Mouse (Mus musculus) forebrain, postnatal 0 days (tissue): ENCODE measurements around the gene Rtn3. TPM values are rescaled to one million over a fixed set of nuclear protein-coding genes. Genes with fewer than 3 reads are reported as not detected.
A peak's percentile ranks its signal among the peaks of the same experiment; 100 is the strongest.

Experiments
- ATAC-seq: fragments of 200-750 bp; cut with Nextera tagmentation; 2 replicates; pipeline ENCODE4 v1.8.0; 2017; ENCODE audit warnings: mild to moderate bottlenecking, moderate library complexity
- DNase-seq: peaks from one replicate; pipeline ENCODE4 v3.0.0-alpha.2; 2015
- H3K27ac ChIP-seq: fragments of 300-500 bp; sonication (generic); 2 replicates; pipeline ENCODE4 v1.5.1; 2014; ENCODE audit warnings: low read depth, mild to moderate bottlenecking, antibody characterized with exemption, low read length, moderate library complexity, mixed read lengths
- H3K27me3 ChIP-seq: fragments of 300-500 bp; sonication (generic); 2 replicates; pipeline ENCODE4 v1.6.1; 2014; ENCODE audit warnings: mild to moderate bottlenecking, low read length, mixed read lengths; ENCODE audit not compliant: insufficient read depth
- H3K36me3 ChIP-seq: fragments of 300-500 bp; sonication (generic); 2 replicates; pipeline ENCODE4 v1.6.1; 2014; ENCODE audit warnings: mild to moderate bottlenecking, moderate library complexity; ENCODE audit not compliant: insufficient read depth
- H3K4me1 ChIP-seq: fragments of 300-500 bp; sonication (generic); 2 replicates; pipeline ENCODE4 v1.6.1; 2014; ENCODE audit warnings: antibody characterized with exemption; ENCODE audit not compliant: insufficient read depth
- H3K4me2 ChIP-seq: fragments of 300-500 bp; sonication (generic); 2 replicates; pipeline ENCODE4 v1.6.1; 2014; ENCODE audit warnings: low read depth, mild to moderate bottlenecking, moderate library complexity
- H3K4me3 ChIP-seq: fragments of 300-500 bp; sonication (generic); 2 replicates; pipeline ENCODE4 v1.5.1; 2014; ENCODE audit warnings: low read depth, low read length, mixed read lengths
- H3K9ac ChIP-seq: fragments of 300-500 bp; sonication (generic); 2 replicates; pipeline ENCODE4 v1.6.1; 2014; ENCODE audit warnings: mild to moderate bottlenecking
- H3K9me3 ChIP-seq: fragments of 300-500 bp; sonication (generic); 2 replicates; pipeline ENCODE4 v1.6.1; 2016; ENCODE audit warnings: low read length
- CTCF ChIP-seq: sonication (generic); IDR thresholded peaks from 2 replicates; pipeline ENCODE4 v1.5.1; 2016; ENCODE audit warnings: antibody characterized with exemption, control low read depth, low read depth
- WGBS: fragments of 180-500 bp; shearing (Covaris S2); extraction: QIAGEN DNeasy Blood & Tissue Kit; methylation state at CpG from one replicate; pipeline ENCODE4 v1.1.7; 2014; 5-methylcytosine and 5-hydroxymethylcytosine counted together
- polyA plus RNA-seq: library from polyadenylated mRNA; unstranded; fragments of >200 nt; fragmentation: Nextera tagmentation; extraction: Ambion mirVana; gene quantifications from 2 replicates; pipeline ENCODE4 v1.2.1, GENCODE M21; 2015
- total RNA-seq: library from RNA; depleted of rRNA; stranded (reverse); fragments of >200 nt; gene quantifications from 2 replicates; pipeline ENCODE4 v1.2.3, GENCODE M21; 2014

Gene Rtn3
- total and polyA plus RNA-seq, 2 experiments from 2014 or later: 363 to 637 TPM

GRCm38 (mm10) chr19:7495221-7496038 is 12.3 kb upstream of the Rtn3 start:
- Histone ChIP-seq H3K27me3 (no peaks in the 10 kb centered on the region), H3K9ac (peak overlapping the region; percentile 87; the same call in 1 of the 2 replicates), H3K27ac (peak overlapping the region; percentile 98), H3K4me1 (no peaks in the 10 kb centered on the region), H3K36me3 (no peaks in the 10 kb centered on the region), H3K9me3 (no peaks in the 10 kb centered on the region), H3K4me2 (peak overlapping the region; percentile 58), H3K4me3 (peak overlapping the region; percentile 79)
- ATAC-seq (no peak), DNase-seq (no peak)
- 40% methylated on average over 14 of the region's 14 CpGs for WGBS
- no peak for TF ChIP-seq CTCF

DNA sequence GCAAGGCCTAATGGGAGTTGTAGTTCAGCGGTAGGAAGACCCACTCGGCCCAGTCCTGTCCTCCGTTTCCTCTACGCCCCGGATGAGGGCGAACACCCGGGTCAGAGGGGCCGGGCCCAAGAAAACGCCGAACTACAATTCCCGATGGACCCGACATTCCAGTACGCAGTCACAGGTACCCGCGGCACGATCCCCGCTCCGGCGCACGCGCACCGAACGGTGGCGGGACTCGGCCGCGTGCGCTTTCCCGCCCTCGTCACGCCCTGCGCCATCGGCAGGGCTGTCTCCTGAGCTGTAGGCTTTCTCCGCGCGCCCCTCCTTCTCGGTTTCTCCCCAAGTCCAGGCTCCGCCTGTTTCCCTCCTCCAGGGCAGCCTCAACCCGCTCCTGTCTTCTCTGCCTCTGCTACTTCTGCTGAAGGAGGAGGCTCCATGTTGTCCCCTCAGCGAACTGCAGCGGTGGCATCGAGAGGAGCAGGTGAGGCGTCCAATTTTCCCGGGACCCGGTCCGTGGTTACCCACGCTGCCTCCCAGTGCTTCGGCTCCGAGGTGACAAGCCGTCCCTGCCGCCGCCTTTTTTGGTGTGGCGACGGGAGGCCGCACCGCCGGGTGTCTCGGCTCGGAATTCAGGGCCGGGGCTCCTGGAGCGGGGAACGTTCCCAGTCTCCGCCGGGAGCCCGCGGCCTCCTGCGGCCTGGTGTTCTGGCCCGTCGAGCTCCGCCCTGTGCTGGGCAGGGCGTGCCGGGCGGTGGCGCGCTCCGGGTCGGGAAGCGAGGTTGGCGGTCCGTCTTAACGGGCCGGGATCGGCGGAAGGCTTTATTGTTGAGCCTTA is 11.3 kb upstream of the Rtn3 start:
- 2% methylated on average over 84 of the region's 84 CpGs for WGBS
- ATAC-seq (peak; percentile 97), DNase-seq (peak; percentile 98)
- H3K9me3 ChIP-seq: no peaks in the 10 kb centered on the region
- peak; percentile 26; the same call in 1 of the 2 replicates for TF ChIP-seq CTCF
- no peaks in the 10 kb centered on the region for H3K27me3 ChIP-seq
- H3K36me3 ChIP-seq: no peaks in the 10 kb centered on the region
- peak overlapping the region; percentile 98 for H3K27ac ChIP-seq
- H3K4me2 ChIP-seq: peak overlapping the region; percentile 58
- H3K4me1 ChIP-seq: no peaks in the 10 kb centered on the region
- peak overlapping the region; percentile 87 for H3K9ac ChIP-seq
- peak overlapping the region; percentile 79 for H3K4me3 ChIP-seq

DNA sequence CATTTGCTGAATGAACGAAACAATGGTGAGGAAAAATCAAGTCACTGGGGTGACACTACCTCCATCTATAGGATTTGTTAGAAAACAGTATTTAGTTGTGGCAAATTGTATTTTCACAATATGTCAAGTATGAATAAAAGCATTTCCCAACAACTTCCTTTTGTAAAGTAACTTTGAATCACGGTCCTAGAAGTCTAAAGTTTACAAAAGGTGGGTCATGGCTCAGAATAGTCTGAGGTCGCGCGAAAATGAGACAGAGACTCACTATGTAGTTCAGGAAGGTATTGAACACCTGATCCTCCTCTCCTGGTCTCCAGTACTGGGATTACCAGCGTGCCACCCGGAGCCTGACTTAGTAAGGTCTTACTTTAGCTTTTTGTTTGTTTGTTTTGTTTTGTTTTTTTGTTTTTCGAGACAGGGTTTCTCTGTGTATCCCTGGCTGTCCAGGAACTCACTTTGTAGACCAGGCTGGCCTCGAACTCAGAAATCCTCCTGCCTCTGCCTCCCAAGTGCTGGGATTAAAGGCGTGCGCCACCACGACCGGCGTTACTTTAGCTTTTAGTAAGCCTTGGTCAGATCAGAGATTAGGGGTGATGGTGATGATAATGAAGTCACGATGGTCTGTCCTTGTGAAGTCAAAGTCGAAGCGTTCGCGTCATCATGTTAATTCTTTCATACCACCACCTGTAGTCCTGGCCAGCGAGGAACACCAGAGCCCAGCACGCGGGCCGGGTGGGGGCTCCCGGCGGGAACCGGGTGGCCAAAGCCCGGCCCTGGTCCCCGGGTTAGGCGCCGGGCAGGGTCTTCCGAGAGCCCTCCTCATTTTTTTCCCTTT is 10.5 kb upstream of the Rtn3 start, which contains the start of gene Atl3:
Gene Atl3, plus strand, starts transcription at position 689 of the 835 bp plus-strand sequence.
- Histone ChIP-seq H3K9me3 (no peaks in the 10 kb centered on the region), H3K36me3 (no peaks in the 10 kb centered on the region), H3K4me1 (no peaks in the 10 kb centered on the region), H3K4me2 (peak within 1 kb of the TSS; percentile 58), H3K9ac (peak within 1 kb of the TSS; percentile 87), H3K27ac (peak within 1 kb of the TSS; percentile 98), H3K4me3 (peak within 1 kb of the TSS; percentile 79), H3K27me3 (no peaks in the 10 kb centered on the region)
- peak; percentile 9 for DNase-seq
- no peak for ATAC-seq
- WGBS: 29% methylated on average over 31 of the region's 31 CpGs
- TF ChIP-seq CTCF: no peak

- WGBS: 98% methylated on average over 2 of the region's 2 CpGs
- ATAC-seq (no peak), DNase-seq (no peak)
- Histone ChIP-seq H3K9me3 (no peaks in the 10 kb centered on the region), H3K36me3 (no peaks in the 10 kb centered on the region), H3K4me3 (no peak overlapping the region), H3K27me3 (no peaks in the 10 kb centered on the region), H3K9ac (no peak overlapping the region), H3K4me1 (no peaks in the 10 kb centered on the region), H3K4me2 (no peak overlapping the region), H3K27ac (no peak overlapping the region)
- TF ChIP-seq CTCF: no peak
Measured at GRCm38 (mm10) chr19:7492682-7493081, 9.6 kb upstream of the Rtn3 start.

DNA sequence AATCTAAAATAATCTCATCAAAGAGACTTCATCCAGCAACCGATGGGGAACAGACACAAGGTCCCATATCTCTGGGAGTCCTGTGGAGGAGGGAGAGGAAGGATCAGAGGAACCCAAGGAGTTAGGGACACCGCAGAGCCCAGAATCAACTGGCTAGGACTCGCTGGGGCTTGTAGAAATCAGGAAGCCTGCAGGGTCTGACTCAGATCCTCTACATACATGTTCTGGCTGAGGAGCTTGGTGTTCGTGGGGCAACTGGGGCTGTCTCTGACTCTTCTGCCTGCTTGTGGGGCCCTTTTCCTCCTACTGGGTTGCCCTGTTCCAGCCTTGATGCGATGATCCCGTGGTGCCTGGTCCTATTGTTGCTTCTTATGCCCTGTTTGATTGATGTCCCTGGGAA is 8.9 kb upstream of the Rtn3 start:
- H3K4me3 ChIP-seq: no peak overlapping the region
- ATAC-seq (no peak), DNase-seq (no peak)
- H3K4me2 ChIP-seq: no peak overlapping the region
- no peaks in the 10 kb centered on the region for H3K9me3 ChIP-seq
- H3K4me1 ChIP-seq: no peaks in the 10 kb centered on the region
- H3K36me3 ChIP-seq: no peaks in the 10 kb centered on the region
- H3K27ac ChIP-seq: no peak overlapping the region
- no peaks in the 10 kb centered on the region for H3K27me3 ChIP-seq
- 88% methylated on average over 6 of the region's 6 CpGs for WGBS
- H3K9ac ChIP-seq: no peak overlapping the region
- TF ChIP-seq CTCF: no peak

- WGBS: 85% methylated on average over 8 of the region's 8 CpGs
Measured at GRCm38 (mm10) chr19:7487680-7488079, 4.6 kb upstream of the Rtn3 start.

More at GRCm38 (mm10) chr19:7487680-7488079, 4.6 kb upstream of the Rtn3 start:
- Histone ChIP-seq H3K9me3 (no peaks in the 10 kb centered on the region), H3K4me1 (peaks cover 6% of the 10 kb centered on the region; the same call in 1 of the 2 replicates), H3K27ac (no peak overlapping the region), H3K36me3 (no peaks in the 10 kb centered on the region), H3K4me2 (no peak overlapping the region), H3K27me3 (no peaks in the 10 kb centered on the region), H3K9ac (no peak overlapping the region), H3K4me3 (no peak overlapping the region)
- no peak for TF ChIP-seq CTCF
- no peak for DNase-seq
- no peak for ATAC-seq
